Mouse (Mus musculus): Measurements from ENCODE around the gene 1700017N19Rik.

The 1700017N19Rik gene

DNA sequence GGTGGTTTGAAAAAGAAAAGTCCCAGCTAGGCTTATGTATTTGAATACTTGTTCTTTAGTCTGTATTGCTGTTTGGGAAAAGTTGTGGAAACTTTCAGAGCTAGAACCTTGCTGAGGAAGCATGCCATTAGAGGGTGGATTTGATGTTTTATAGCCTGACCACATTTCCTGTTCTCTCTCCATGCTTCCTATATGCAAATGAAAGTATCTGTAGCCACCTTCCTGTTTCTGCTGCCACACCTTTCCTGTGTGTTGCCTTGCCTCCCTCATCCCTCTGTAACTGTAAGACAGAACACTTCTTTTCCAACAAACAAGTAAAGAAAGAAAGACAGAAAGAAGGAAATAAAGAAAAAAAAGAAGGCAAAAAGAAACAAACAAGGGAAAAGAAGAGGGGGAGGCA, 63.9 kb downstream of the 1700017N19Rik start:
- in situ Hi-C loops (cut with MboI, MseI) = no loop called here

DNA sequence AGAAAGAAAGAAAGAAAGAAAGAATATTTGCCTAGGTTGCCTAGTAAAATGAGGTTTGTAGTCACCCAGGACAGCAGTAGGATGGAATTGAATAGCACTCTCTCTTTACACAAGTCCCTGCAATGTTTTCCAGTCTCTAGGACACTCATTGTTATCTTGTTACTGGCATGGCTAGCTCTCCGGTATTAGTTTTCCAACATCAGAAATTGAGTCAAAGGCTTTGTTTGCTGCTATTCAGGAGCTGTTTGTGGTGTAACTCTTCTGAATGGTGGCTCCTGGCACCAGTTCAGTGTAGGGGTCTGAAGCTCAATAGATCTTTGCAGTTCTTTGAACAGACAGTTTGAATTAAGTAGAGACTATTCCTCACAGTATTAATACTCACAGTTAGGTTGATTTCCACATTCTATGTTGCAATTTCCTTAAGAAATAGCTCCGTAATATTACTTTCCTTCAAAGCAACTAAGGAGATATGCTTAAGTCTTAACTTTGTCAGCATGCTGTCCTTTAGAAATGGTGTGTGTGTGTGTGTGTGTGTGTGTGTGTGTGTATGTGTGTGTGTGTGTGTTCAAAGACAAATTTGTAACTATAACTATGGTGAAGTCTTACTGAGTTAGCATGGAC, 71.8 kb downstream of the 1700017N19Rik start:
- in situ Hi-C loops (cut with MboI, MseI) = no loop called here

Measured in T-helper 17 cell (primary cell).